Mouse (Mus musculus): ENCODE results near the gene Hecw2.

GRCm38 (mm10) chr1:54002077-54002476 is 192.9 kb downstream of the Hecw2 start:
- no peak for TF ChIP-seq CTCF (IDR thresholded peaks at IDR 0.05; ENCODE audit: low read depth, low read length)
- no peak for TF ChIP-seq POLR2A (IDR thresholded peaks at IDR 0.05; ENCODE audit: borderline replicate concordance, low read depth, low read length)
